Mouse (Mus musculus): Measurements from ENCODE around the gene Gm44.
"Not testable (repeated sequence)": the region's sequence is repeated elsewhere in the genome, so short reads cannot be mapped to it uniquely, and the experiment has no call there.

Gm44 gene

DNA sequence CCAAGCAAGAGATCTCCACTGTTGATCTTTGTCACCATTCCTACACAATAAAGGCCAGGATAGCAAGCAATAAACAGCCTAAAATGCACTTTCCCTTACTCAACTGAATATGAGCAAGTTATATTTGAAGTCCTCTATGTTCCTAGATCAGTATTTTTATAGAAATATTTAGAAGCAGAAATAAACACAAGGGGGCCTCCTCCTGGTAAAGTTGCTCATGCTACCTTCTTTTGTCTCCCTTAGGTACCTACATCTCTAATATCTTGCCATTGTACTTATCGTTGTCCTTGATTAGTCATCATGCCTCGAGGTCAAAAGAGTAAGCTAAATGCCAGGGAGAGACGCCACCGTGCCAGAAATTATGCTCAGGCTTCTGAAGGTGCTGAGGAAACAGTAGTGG lies at the start of gene Gm44:
Gene Gm44 (plus strand): TSS at position 301 of the 400 bp plus-strand sequence.
- in situ Hi-C loops (cut with MboI; ENCODE audit: low pct_unique_long_range_greater_than_20kb in 1 of 2, low sequenced_read_pairs in 2 of 2, unreplicated experiment in 1 of 2): no loop called here

DNA sequence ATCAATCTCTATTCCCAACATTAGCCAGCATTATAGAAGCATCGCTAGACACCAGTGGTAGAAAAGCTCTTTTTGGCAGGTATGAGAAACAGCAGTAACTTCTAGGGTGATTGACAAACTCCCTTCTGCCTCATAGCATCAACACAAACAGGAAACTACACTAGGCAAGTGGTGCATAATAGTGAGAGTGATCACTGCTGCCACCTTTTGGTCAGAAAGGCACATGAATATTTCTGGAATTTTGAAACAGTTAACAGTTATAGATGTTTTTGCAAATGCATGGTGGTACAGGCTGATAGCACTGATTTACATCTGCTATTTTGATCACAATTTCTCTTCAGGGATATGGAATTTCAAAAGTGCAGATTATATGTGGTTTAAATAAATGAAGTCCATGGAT lies 36.0 kb downstream of the Gm44 start:
- in situ Hi-C loops (cut with MboI; ENCODE audit: low pct_unique_long_range_greater_than_20kb in 1 of 2, low sequenced_read_pairs in 2 of 2, unreplicated experiment in 1 of 2): no loop called here

DNA sequence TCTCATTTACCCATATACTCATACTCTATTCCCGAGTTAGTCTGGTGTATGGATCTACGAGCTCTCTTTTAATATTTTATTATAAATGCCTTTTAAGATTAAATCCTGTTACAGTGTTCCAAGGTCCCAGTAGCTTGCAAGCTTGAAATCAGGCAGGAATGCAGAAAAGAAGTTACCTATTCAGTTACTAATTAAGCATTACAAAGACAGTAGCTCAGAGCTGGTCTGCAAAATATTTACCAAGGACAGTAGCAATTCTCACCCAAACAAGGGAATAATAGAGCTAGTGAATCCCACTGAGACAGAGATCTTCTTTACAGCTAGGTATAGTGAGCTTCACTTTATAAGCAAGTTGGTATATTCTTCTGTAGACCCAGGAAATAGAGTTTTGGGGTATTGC lies 46.3 kb downstream of the Gm44 start:
- in situ Hi-C loops (cut with MboI; ENCODE audit: low pct_unique_long_range_greater_than_20kb in 1 of 2, low sequenced_read_pairs in 2 of 2, unreplicated experiment in 1 of 2): not testable (repeated sequence)

Data from mouse embryonic stem cell (cell line).